ENCODE assay signal across 15 mouse cellular contexts in the genomic region with DNA sequence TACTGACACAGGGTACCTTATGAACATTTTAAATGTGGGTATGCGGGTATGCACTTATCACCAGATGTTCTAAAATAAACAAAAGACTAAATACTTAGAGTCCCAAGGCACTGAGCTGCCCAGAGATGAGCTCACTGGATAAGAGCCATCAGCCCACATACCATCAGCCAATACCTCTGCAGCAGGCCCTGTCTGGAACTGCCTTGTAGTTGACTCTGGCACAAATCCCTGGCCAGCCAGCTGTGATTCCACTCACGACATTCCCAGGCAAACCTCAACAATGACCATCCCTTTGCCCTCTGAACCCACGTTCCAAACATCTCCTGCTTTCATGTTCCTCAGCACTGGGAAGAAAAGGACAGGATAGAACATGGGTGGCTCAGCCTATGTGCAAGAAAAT.
DNase-seq lines count a peak whose midpoint lies in the region; ATAC-seq and TF ChIP-seq lines count a peak whose summit lies in the region.
"Had no signal": no experiment of that assay in that cellular context is flagged by ENCODE, and none has a peak within 500 bp of the region (broad histone marks: within the 10 kb centered on the region; RNA-seq: fewer than 3 reads in every experiment).

No protein-coding gene starts in this region.

- in situ Hi-C loops in Patski (cut with MboI; ENCODE audit: low pct_unique_long_range_greater_than_20kb), result no loop called here

- no peaks in the 10 kb centered on the region for H3K36me3 ChIP-seq in myocyte (ENCODE audit: control insufficient read depth, insufficient read depth)
- H3K36me3 ChIP-seq: intestine, embryonic 15.5 days; limb, embryonic 10.5 days; liver, embryonic 15.5 days had no signal

- CTCF ChIA-PET in Patski (lab: Charles Lee), result interaction anchor here (1.2 kb wide), 1 partner anchor 13 kb away, joined by 4 read pairs; no protein-coding TSS in a partner anchor

- no peak overlapping the region for H3K4me2 ChIP-seq in myocyte (ENCODE audit: low read depth)
- H3K4me2 ChIP-seq: intestine, embryonic 15.5 days; liver, embryonic 15.5 days had no signal

- ATAC-seq in Patski, result peak; percentile 62
- ATAC-seq: intestine, embryonic 15.5 days had no signal

- no peak for TF ChIP-seq CTCF in Patski (IDR thresholded peaks at IDR 0.05)

- peak; percentile 12 for DNase-seq in gastrocnemius, postnatal 25 days
- DNase-seq in gastrocnemius, adult 18-20 months (ENCODE audit: low spot score), result no peak
- peak; percentile 9 for DNase-seq in left cerebral cortex, postnatal 4 days
- no peak for DNase-seq in left cerebral cortex, adult 11 months (ENCODE audit: low spot score)
- DNase-seq in Patski (ENCODE audit: low read depth, low spot score), result no peak
- no peak for DNase-seq in urinary bladder, postnatal 10 days (ENCODE audit: low spot score)
- DNase-seq: adrenal gland, postnatal 25 days; gastrocnemius, postnatal 10 days; layer of hippocampus, adult 9-11 months; right cerebral cortex, postnatal 25 days had no signal

- intact Hi-C loops in left cerebral cortex, postnatal 4 days (cut with DNase I), result no loop called here

- TF ChIP-seq POLR2A in myocyte (IDR thresholded peaks at IDR 0.05; ENCODE audit: insufficient read length, low read depth), result no peak

- H3K27me3 ChIP-seq in Patski (no peaks in the 10 kb centered on the region), myocyte (ENCODE audit: control insufficient read depth, insufficient read depth, insufficient read length) (no peaks in the 10 kb centered on the region)
- H3K27me3 ChIP-seq: intestine, embryonic 15.5 days; liver, embryonic 15.5 days had no signal

- POLR2A ChIA-PET in Patski (lab: Charles Lee), result interaction anchor here (0.7 kb wide), 1 partner anchor 153 kb away, joined by 4 read pairs; no protein-coding TSS in a partner anchor

- H3K4me3 ChIP-seq in myocyte, result no peak overlapping the region
- H3K4me3 ChIP-seq: erythroblast, embryonic 14.5 days; intestine, embryonic 15.5 days; limb, embryonic 10.5 days; liver, embryonic 15.5 days had no signal

- H3K79me2 ChIP-seq in myocyte (ENCODE audit: control insufficient read depth, insufficient read depth), result no peaks in the 10 kb centered on the region

- no peak overlapping the region for H3ac ChIP-seq in myocyte (ENCODE audit: control insufficient read depth, insufficient read length)

TF ChIP-seq in myocyte, 11 proteins besides CTCF, POLR2A, EP300 and RAD21:
- TF ChIP-seq MAX (IDR thresholded peaks at IDR 0.05; ENCODE audit: low read depth) (no peak), TCF12 (IDR thresholded peaks at IDR 0.05; ENCODE audit: insufficient read depth, poor library complexity, severe bottlenecking) (no peak), POLR2AphosphoS2 (IDR thresholded peaks at IDR 0.05; ENCODE audit: insufficient read length, low read depth) (no peak), E2F4 (IDR thresholded peaks at IDR 0.05; ENCODE audit: insufficient read depth) (no peak), SRF (IDR thresholded peaks at IDR 0.05; ENCODE audit: control insufficient read depth, insufficient read length, low read depth) (no peak), REST (IDR thresholded peaks at IDR 0.05; ENCODE audit: insufficient read depth, insufficient read length) (no peak), CEBPB (IDR thresholded peaks at IDR 0.05; ENCODE audit: insufficient read depth, poor library complexity, severe bottlenecking) (no peak), USF1 (IDR thresholded peaks at IDR 0.05; ENCODE audit: low read depth) (no peak), MYOG (IDR thresholded peaks at IDR 0.05; ENCODE audit: control insufficient read depth in 1 of 3, insufficient read depth in 1 of 3, insufficient read length in 2 of 3, low read depth in 2 of 3) (peak in 1 of 3 experiments; percentile 58), MYOD1 (IDR thresholded peaks at IDR 0.05; ENCODE audit: control insufficient read depth in 1 of 3, insufficient read length in 2 of 3, low read depth in 2 of 3) (peak in 2 of 3 experiments; percentile 56 to 65), TCF3 (IDR thresholded peaks at IDR 0.05; ENCODE audit: insufficient read length, low read depth) (no peak)

Comparison
In these comparisons a context has a peak if more than half of its experiments do, and no peak if none do; other contexts are left out.
1. DNase-seq: peak in gastrocnemius, postnatal 25 days (single experiment) and left cerebral cortex, postnatal 4 days (single experiment); none in gastrocnemius, adult 18-20 months (single experiment), left cerebral cortex, adult 11 months (single experiment), Patski (single experiment) and urinary bladder, postnatal 10 days (single experiment).